Mouse (Mus musculus): Measurements from ENCODE around the gene Unc119.

Unc119 gene

DNA sequence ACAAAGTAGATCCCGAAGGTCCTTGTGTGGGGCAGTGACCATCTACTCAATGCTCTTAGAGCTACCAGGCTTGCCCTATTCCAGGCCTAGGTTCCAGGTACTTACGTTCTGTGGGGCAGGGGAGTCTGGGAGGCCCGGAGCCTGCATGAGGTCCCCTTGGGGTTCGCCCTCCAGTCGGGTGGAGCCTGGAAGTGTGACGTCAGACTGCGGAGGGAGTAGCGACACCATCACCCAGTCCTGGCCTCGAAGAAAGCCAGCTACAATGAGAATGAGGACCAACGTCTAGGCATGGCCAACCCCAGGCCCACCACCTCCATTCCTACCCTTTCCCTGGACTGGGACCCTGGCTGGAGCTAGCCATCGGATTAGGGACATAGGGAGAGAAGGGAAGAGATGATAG lies 28.4 kb downstream of the Unc119 start:
- DNase-seq (ENCODE audit: low read depth, low spot score), result no peak

DNA sequence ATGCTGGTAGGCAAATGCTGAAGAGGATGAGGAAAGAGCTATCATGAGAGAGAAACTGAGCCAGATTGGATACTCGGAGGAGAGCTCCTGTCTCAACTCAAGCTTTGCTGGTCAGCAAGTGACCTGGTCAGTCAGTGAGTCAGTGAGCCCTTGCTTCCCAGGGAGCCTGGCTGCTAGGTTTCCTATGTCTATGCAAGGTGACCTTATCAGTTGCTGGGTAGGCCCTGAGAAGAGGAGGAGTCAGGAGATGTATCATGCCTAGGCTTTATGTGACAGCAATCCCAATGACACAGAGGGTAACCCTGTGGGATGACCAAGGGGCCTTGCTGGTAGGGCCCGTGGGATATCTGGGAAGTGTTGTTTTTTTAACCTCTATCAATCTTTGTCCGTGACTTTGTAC lies 28.9 kb downstream of the Unc119 start:
- DNase-seq (ENCODE audit: low read depth, low spot score), result no peak

- DNase-seq (ENCODE audit: low read depth, low spot score), result no peak
Observed at GRCm38 (mm10) chr11:78372610-78373009, 29.3 kb downstream of the Unc119 start.

GRCm38 (mm10) chr11:78374147-78374546 lies 30.9 kb downstream of the Unc119 start:
- DNase-seq (ENCODE audit: low read depth, low spot score), result no peak

GRCm38 (mm10) chr11:78377549-78378159 lies 34.4 kb downstream of the Unc119 start:
- DNase-seq (ENCODE audit: low read depth, low spot score), result no peak

DNA sequence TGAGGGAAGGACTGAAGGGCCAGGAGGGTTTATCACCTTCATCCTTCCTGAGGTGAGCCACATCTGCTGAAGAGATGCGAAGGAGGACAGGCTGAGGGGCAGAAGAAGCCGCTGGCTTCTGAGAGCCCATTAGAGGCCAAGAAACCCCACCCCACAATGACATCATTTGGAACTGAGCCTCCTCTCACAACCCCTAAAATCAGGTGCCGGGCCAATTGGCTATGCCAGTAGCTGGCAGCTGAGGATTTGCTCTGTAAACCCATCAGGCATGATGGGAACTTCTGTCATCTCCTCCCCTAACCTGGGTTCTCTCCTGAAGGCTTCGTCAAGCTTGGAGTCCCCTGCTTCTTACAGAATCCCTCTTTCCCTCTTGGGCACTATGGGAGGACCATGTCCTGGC lies 37.1 kb downstream of the Unc119 start:
- DNase-seq (ENCODE audit: low read depth, low spot score), result no peak

GRCm38 (mm10) chr11:78380996-78381395 lies 37.7 kb downstream of the Unc119 start:
- DNase-seq (ENCODE audit: low read depth, low spot score), result no peak

DNA sequence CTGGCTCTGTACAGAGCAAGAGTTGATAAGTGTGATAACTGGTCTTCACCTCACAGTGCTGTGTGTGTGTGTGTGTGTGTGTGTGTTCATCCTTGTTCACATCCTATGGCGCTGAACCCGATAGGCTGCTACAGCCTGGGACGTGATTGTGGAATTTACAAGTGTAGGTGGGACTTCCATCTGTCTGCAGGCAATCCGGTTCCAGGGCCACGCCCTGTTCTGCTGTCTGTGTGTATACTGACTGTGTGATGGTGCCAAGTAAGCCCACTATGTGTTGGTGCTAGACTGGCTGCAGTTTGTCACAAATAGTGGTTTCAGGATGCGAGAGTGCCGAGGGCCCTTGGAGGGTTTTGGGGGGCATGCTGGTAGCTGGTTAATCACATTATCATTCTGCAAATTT lies 39.0 kb downstream of the Unc119 start:
- DNase-seq (ENCODE audit: low read depth, low spot score), result no peak

DNA sequence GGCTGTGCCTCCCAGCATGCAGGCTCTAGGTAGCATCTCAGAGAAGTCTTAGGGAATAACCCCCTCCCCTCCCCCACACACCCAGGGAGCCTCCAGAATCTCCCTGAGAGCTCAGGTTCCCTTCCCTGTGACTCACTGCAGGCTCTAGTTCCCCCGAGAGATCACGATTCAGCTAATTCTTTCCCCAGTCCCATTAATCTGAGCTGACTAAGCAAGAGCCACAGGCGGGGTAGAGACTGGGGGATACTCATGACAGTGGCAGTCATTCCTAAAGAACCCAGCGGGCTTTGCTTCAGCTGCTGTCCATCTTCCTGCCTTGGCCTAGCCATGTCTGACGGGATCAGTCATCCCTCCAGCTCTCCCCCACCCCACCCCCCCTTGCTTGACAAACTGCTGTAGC lies 39.4 kb downstream of the Unc119 start:
- DNase-seq (ENCODE audit: low read depth, low spot score), result no peak

- no peak for DNase-seq (ENCODE audit: low read depth, low spot score)
Observed at GRCm38 (mm10) chr11:78385776-78386175, 42.5 kb downstream of the Unc119 start.

DNA sequence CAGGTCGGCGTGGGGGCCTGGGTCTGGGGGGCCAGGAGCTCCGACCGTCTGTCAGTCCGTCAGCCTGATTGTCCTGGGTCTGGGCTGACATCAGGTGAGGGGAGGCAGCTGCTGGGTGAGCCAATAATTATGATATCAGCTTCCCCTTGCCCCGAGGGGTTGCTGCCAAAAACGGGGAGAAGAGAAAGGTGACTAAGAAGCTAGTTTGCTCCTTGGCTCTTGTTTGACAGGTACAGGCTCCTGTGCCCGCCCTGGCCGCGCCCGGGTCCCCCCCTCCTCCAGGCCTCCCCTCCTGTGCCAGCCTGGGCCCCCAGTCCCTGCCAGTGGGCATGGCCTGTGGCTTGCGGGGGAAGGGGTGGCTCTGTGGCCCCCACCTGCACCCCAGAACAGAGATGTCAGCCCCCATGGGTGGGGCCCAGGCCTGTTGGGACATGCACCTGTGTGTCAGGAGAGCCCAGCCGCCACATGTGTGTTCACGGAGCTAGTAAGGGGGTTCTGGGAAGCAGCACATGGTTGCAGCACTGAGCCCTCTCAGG lies 43.3 kb downstream of the Unc119 start, which contains the start of gene Foxn1:
Foxn1 (minus strand) TSS at position 51 of the 536 bp plus-strand sequence.
- no peak for DNase-seq (ENCODE audit: low read depth, low spot score)

DNA sequence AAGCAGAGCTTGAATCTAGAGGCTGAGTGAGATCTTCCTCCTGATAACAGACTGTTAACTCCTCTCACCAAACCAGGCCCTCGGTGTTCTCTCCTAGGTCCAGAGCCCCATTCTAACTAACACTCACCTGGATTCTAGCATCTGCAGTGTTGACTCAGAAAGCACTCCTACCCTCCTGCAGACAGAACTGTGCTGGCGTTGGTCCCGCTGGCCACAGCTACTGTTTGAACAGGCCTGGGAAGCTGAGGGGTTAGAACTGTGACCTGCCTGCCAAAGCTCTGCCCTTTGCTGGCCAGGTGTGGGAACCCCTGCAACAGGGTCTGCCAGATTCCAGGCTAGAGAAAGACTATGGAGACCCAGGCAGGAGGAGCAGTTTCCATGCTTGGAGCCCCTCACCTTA lies 49.4 kb downstream of the Unc119 start:
- no peak for DNase-seq (ENCODE audit: low read depth, low spot score)

DNA sequence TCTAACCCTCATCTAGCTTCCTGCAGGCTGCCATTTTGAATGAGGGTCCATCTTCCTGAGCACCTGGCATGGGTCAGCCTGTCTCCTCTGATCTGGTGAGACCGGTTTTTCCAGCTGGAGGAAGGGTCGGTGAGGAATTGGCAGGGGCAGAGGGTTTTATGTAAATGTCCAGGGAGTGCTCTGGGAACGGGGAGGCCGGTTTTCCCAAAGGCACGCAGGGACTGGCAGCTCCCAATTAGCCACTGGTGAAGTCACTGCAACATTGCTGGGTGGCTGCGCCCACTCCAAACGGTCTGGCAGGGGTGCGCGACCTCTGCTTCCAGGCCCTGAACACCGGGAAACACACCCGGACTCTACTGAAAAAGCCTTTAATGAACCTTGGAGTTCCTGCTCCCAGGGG lies 53.7 kb downstream of the Unc119 start:
- DNase-seq (ENCODE audit: low read depth, low spot score), result no peak

DNA sequence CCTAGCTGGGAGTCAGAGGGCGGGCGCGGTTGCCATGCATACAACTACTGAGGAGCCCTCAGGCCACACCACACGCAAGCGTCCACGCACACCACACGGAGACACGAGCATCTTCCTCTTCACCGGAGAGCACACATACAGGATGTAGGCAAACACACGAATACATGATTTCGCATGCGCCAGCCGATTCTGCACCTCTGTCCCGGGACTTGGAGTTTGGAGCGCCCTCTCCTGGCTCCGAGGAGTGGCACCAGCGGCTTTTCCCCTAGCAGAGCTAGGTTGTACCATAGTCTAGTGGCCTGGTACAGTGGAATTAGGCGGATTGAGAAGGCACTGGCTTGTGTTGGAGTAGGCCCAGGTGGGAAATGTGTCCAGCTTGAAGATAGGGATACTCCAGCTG lies 54.1 kb downstream of the Unc119 start:
- DNase-seq (ENCODE audit: low read depth, low spot score), result no peak

- DNase-seq (ENCODE audit: low read depth, low spot score), result no peak
Observed at GRCm38 (mm10) chr11:78398212-78398611, 54.9 kb downstream of the Unc119 start.
